Mouse (Mus musculus) ZHBTc4 (cell line): Measurements from ENCODE around the gene Zfhx3.

Experiments
- DNase-seq: peaks from one replicate; pipeline ENCODE4 v3.0.0-alpha.2; 2011; ENCODE audit warnings: low read depth, low spot score

Gene Zfhx3

GRCm38 (mm10) chr8:108089632-108090031 is 147.2 kb downstream of the Zfhx3 start:
- no peak for DNase-seq

- no peak for DNase-seq
Measured at GRCm38 (mm10) chr8:108098598-108098997, 156.2 kb downstream of the Zfhx3 start.

- DNase-seq: peak; percentile 62
Measured at GRCm38 (mm10) chr8:108101131-108101530, 158.7 kb downstream of the Zfhx3 start.

GRCm38 (mm10) chr8:108101978-108102865 is 159.8 kb downstream of the Zfhx3 start:
- DNase-seq: no peak

- no peak for DNase-seq
Measured at GRCm38 (mm10) chr8:108104471-108105098, 162.1 kb downstream of the Zfhx3 start.

- DNase-seq: no peak
Measured at GRCm38 (mm10) chr8:108125053-108125452, 182.6 kb downstream of the Zfhx3 start.

- no peak for DNase-seq
Measured at GRCm38 (mm10) chr8:108125491-108125890, 183.0 kb downstream of the Zfhx3 start.

GRCm38 (mm10) chr8:108146536-108146935 is 204.1 kb downstream of the Zfhx3 start:
- no peak for DNase-seq

- no peak for DNase-seq
Measured at GRCm38 (mm10) chr8:108148599-108149249, 206.3 kb downstream of the Zfhx3 start.

GRCm38 (mm10) chr8:108170804-108171203 is 228.4 kb downstream of the Zfhx3 start:
- no peak for DNase-seq

- no peak for DNase-seq
Measured at GRCm38 (mm10) chr8:108183296-108183695, 240.9 kb downstream of the Zfhx3 start.

GRCm38 (mm10) chr8:108183948-108184347 is 241.5 kb downstream of the Zfhx3 start:
- DNase-seq: no peak

GRCm38 (mm10) chr8:108186289-108186688 is 243.8 kb downstream of the Zfhx3 start:
- peak; percentile 54 for DNase-seq

- DNase-seq: no peak
Measured at GRCm38 (mm10) chr8:108188044-108188443, 245.6 kb downstream of the Zfhx3 start.

GRCm38 (mm10) chr8:108194571-108194970 is 252.1 kb downstream of the Zfhx3 start:
- DNase-seq: peak; percentile 90

GRCm38 (mm10) chr8:108215026-108215425 is 272.6 kb downstream of the Zfhx3 start:
- DNase-seq: peak; percentile 64

GRCm38 (mm10) chr8:108218171-108218840 is 275.9 kb downstream of the Zfhx3 start:
- no peak for DNase-seq

- DNase-seq: peak; percentile 13
Measured at GRCm38 (mm10) chr8:108220511-108220910, 278.1 kb downstream of the Zfhx3 start.

GRCm38 (mm10) chr8:108222091-108222490 is 279.6 kb downstream of the Zfhx3 start:
- peak; percentile 65 for DNase-seq

- DNase-seq: no peak
Measured at GRCm38 (mm10) chr8:108232326-108232725, 289.9 kb downstream of the Zfhx3 start.

- DNase-seq: no peak
Measured at GRCm38 (mm10) chr8:108234481-108234880, 292.0 kb downstream of the Zfhx3 start.

GRCm38 (mm10) chr8:108236715-108237114 is 294.3 kb downstream of the Zfhx3 start:
- DNase-seq: no peak
